Mouse (Mus musculus) embryonic fibroblast, embryonic 13.5 days (primary cell): ENCODE measurements around the gene Nhlrc4. TPM values are rescaled to one million over a fixed set of nuclear protein-coding genes. Genes with fewer than 3 reads are reported as not detected.

ENCODE experiments used
- H3K27ac ChIP-seq: 2 replicates; pipeline ENCODE4 v1.5.1; 2012; ENCODE audit warnings: low read length, control low read depth, inconsistent platforms; ENCODE audit not compliant: insufficient read depth
- H3K4me1 ChIP-seq: 2 replicates; pipeline ENCODE4 v1.6.1; 2011; ENCODE audit warnings: low read length; ENCODE audit not compliant: control insufficient read depth, insufficient read depth
- H3K4me3 ChIP-seq: 2 replicates; pipeline ENCODE4 v1.5.1; 2011; ENCODE audit warnings: mild to moderate bottlenecking, control low read depth, low read length; ENCODE audit not compliant: insufficient read depth
- CTCF ChIP-seq: IDR thresholded peaks from 2 replicates; pipeline ENCODE4 v1.5.1; 2011; ENCODE audit warnings: mild to moderate bottlenecking, control low read depth, low read length, moderate library complexity, borderline replicate concordance; ENCODE audit not compliant: insufficient read depth
- POLR2A ChIP-seq: IDR thresholded peaks from 2 replicates; pipeline ENCODE4 v1.6.1; 2011; ENCODE audit warnings: low read depth, mild to moderate bottlenecking, control low read depth, low read length, moderate library complexity
- polyA plus RNA-seq: library from polyadenylated mRNA; stranded (reverse); fragments of >200 nt; gene quantifications from 2 replicates; pipeline ENCODE4 v1.2.4, GENCODE M21; 2011; ENCODE audit warnings: low read depth; ENCODE audit not compliant: missing spikeins, insufficient read length

Gene Nhlrc4
- not detected in 2 replicates for polyA plus RNA-seq

DNA sequence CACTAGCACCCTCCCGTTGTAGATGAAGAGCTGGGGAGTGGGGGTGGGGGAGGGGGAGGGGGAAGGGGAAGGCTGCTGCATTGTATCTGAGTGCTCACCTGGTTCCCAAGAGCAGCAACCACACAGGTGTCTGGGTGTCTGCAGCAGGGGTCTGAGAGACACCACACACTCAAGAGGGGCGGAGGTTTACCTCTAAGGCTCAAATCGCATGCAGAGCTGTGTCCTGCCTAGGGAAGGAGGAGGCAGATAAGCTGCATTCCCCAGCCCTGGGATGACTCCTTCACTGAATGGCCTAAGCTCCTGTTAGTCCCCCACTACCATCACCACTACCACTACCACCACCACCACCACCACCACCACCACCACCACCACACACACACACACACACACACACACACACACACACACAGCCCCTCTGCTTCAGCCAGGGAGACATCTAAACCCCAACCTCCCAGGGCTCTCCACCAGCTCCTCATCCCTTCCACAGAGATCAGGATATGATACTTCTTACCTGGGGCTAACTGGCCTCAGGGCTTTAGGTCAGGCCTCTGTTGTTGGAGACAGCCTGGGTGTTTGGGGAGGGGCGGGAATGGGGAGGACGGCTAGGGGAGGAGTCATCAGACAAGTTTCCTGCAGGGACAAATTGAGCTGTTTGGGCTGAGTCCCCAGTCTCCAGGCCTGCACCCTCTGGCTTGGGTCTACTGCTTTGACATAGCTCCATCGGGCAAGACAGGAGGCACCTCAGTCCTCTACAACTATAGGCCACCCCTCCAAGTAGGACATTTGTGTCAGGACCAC, at the start of gene Nhlrc4, which contains the start of gene Pigq:
Gene Nhlrc4 (minus strand): TSS at position 596 of the 798 bp plus-strand sequence.
Gene Pigq (minus strand): TSS at position 571 of the 798 bp plus-strand sequence.
- Histone ChIP-seq H3K27ac (no peak within 1 kb of the TSS), H3K4me3 (no peak within 1 kb of the TSS), H3K4me1 (peaks cover 5% of the 10 kb centered on the region; the same call in 1 of the 2 replicates)
- no peak for TF ChIP-seq POLR2A

DNA sequence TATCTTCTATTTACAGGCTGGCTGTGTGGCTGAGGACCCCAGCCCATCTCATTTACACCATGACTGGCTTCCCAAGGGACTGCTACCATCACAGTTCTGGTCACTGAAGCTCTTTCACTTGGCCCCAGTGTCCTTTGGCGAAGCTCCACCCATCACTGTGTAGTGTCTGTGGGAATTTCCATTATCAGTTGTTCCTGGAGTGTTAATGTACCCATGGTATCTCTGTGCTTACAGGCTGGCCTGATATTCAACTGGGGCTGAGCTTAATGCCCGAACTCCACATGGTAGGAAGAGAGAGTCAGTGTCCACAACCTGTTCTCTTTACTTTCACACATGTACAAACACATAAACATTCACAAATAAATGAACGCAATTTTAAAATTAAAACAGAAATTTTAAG, 48.7 kb upstream of the Nhlrc4 start:
- no peaks in the 10 kb centered on the region for H3K4me1 ChIP-seq
- TF ChIP-seq CTCF = no peak
- no peak overlapping the region for H3K4me3 ChIP-seq
- H3K27ac ChIP-seq = no peak overlapping the region

DNA sequence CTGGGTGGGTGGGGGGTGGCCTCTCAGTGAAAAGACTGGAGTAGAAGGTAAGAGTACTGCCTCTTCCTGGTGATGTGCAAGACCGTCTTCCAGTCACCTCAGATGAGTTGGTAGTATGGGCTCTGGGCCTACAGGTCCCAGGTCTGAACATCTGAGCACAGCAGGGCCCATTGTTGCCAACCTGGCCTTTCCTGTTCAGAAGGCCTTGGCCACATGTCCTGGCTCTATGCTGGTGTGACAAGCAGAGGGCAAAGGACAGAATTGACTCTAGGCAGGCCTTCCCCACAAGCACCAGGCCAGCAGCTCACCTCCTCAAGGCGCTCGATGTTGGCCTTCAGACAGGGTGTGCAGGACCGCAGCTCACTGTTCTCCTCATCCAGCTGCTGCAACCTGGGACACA, 47.5 kb upstream of the Nhlrc4 start:
- TF ChIP-seq POLR2A (no peak), CTCF (no peak)
- H3K4me1 ChIP-seq = no peaks in the 10 kb centered on the region
- no peak overlapping the region for H3K4me3 ChIP-seq
- H3K27ac ChIP-seq = no peak overlapping the region

DNA sequence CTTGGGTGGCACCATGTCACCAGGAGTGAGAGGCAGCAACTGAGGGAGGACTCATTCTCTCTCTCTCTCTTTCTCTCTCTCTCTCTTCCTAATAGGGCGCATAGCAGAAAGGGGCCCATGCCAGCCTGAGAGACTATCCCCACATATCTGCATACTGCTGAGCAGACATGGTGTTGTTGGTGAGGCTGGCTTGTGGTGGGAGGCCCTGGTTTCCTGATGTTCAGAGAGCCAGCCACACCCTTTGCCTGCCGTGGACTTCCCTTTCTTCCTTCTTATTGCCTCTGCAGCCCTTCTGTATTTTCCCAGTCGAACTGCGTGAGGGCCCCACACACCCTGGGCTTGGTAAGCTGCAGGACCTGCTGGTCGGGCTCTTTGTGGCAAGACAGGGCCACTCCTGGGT, 45.6 kb upstream of the Nhlrc4 start:
- H3K4me1 ChIP-seq = no peaks in the 10 kb centered on the region
- no peak for TF ChIP-seq POLR2A
- TF ChIP-seq CTCF = no peak
- H3K27ac ChIP-seq = no peak overlapping the region
- no peak overlapping the region for H3K4me3 ChIP-seq

DNA sequence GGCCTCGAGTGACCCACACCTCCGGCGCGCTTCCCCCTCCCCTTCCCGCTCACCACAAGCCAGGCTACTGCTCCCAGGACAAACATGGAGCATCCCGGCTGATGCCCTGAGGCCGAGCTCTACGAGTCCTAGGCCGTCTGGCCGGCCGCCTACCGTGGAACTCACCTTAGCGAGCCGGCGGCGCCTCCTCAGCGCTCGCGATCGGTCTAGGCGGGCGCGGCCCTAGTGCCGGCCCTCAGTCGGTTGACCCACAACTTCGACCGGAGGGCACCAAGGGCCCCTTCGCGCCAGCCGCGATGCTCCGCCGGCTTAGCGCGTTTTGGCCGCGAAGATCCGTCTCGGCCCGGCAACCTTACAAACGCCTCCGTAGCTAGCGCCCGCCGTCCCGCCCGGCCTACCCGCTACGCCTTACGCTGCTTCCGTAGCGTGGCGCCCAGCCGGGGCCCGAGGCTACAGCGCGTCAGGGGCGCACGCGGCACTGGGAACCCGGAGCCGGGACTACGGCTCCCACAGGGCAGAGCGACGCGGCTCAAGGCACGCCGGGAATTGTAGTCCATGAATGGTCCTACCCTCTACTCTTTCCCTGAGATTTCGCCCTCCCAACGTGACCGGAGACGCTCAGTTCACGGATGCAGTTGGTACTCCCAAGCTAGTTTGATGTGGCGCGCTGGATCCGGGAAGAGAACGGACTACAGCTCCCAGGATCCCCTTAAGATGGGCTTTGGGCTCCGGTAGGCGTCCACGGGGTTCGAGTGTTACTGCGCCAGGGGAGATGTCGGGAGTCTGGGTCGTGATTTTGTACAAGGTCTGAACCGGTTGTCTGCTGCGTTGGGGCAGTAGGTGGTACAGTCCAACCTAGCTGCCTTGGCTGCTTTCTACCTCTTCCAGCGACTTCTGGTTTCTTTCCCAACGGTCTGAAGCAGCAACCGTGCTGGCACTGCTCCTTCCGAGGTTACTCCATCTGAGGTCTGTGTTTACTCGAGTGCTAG, 40.8 kb upstream of the Nhlrc4 start, which contains the start of gene Capn15:
Gene Capn15 (minus strand): TSS at position 491 of the 989 bp plus-strand sequence.
- Histone ChIP-seq H3K4me3 (peak within 1 kb of the TSS; percentile 82), H3K4me1 (peaks cover 8% of the 10 kb centered on the region; the same call in 1 of the 2 replicates), H3K27ac (peak within 1 kb of the TSS; percentile 71)
- no peak for TF ChIP-seq CTCF
- peak; percentile 78 for TF ChIP-seq POLR2A

DNA sequence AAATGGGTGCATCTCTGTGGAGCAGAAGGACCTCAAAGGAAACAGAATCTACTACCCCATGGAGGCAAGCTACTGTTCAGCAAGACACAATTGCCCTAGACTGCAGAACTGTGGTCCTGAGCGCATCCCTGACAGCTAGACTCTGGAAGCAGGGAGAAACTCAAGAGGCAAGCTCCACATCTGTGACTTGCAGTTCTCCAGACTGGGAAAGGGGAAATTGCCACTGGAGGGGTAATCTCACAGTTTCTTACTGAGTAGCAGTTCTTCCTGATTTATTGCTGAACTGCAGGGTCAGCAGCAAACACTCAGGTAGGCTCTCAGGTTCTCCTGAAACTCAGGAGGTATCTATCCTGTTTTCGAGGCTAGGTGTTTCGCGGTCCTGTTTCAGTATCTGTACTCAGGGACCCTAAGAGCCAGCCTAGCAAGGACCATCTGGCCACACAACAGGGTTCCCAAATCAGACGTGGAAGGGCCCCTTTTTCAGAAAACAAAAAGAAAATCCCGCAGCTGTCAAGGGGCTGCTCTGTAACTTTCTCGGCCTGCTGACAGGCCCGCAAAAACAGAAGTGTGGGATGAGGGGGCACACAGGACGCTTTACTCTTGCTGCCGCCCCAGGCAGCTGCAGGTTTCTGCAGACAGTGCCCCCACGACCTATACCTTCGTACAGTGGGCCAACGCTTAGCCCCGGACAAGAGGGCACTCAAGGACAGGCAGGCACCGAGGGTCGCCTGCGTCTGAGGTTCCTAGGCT, 40.0 kb upstream of the Nhlrc4 start:
- Histone ChIP-seq H3K4me1 (peaks cover 8% of the 10 kb centered on the region; the same call in 1 of the 2 replicates), H3K27ac (peak overlapping the region; percentile 71; the same call in 1 of the 2 replicates), H3K4me3 (peak overlapping the region; percentile 82)
- TF ChIP-seq CTCF = no peak
- TF ChIP-seq POLR2A = no peak

DNA sequence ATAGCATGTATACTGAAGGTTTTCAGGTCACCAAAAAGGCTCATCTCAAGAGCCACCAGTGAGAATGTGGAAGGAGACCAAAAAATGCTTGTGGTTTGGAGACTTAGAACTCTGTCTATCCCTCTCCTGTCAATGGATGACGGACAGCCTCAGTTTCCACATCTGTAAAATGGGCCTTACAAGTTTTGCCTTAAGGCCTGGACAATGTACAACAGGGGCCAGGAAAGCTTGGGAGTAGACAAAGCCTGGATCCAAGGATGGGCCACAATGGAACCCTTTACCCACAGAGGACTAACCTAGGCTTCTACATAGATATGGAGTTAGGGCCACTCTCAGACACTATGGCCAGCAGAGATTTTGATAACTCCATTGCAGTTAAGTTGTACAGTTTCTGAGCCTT, 39.3 kb upstream of the Nhlrc4 start:
- Histone ChIP-seq H3K27ac (no peak overlapping the region), H3K4me3 (peak overlapping the region; percentile 82), H3K4me1 (peaks cover 8% of the 10 kb centered on the region; the same call in 1 of the 2 replicates)
- TF ChIP-seq CTCF = no peak
- TF ChIP-seq POLR2A = no peak

DNA sequence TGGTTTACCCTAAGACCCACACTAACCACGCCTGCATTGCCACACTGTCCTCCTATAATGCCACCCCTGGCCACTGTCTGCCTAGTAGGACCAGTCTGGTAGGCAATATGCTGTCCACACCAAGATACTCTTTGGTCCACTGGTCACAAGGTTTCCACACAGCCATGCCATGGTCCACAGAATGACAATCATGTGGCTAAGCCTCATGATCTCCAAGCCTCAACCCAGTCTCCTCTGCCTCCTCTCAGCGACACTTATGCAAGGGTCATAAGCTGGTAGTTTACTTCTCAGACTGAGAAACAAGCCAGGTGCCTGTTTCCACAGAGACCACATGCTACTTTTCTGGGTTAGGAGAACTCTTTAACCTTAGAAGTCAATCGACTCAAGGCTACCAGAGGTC, 38.2 kb upstream of the Nhlrc4 start:
- Histone ChIP-seq H3K4me3 (no peak overlapping the region), H3K27ac (no peak overlapping the region), H3K4me1 (peaks cover 8% of the 10 kb centered on the region; the same call in 1 of the 2 replicates)
- TF ChIP-seq POLR2A = no peak
- TF ChIP-seq CTCF = no peak

DNA sequence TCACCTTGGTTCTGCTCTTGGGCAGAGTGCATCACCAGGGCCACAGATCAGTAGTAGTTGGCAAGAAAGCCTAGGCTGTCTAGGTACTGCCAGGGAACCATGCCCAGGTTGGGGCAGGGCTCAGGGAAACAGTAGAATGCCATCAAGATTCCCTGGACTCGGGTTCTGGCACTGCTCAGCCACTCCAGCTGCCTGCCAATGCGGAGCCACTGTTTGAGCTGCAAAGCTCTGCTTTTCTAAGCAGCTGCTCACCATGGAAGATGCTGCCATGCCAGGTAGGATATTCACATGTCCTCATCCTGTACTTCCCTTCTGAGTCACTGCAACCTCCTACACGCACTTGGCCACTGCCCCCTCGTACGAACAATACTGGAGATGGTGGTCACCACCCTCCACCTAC, 36.1 kb upstream of the Nhlrc4 start:
- H3K4me3 ChIP-seq = no peak overlapping the region
- peaks cover 8% of the 10 kb centered on the region; the same call in 1 of the 2 replicates for H3K4me1 ChIP-seq
- TF ChIP-seq CTCF (no peak), POLR2A (no peak)
- no peak overlapping the region for H3K27ac ChIP-seq
